Mouse (Mus musculus): ENCODE data around the gene Tlr8. TPM values are rescaled to one million over a fixed set of nuclear protein-coding genes. Genes with fewer than 3 reads are reported as not detected.
"Not testable (repeated sequence)": the region's sequence is repeated elsewhere in the genome, so short reads cannot be mapped to it uniquely, and the experiment has no call there.

The Tlr8 gene
- total RNA-seq (2021), result 1 to 10 TPM; 2.5 to 4.9 TPM
- long read RNA-seq, experiment 1, partial matches to known transcripts, result 0 of 1 reads
- long read RNA-seq, experiment 1, other reads (novel, unspliced or antisense), result 1 of 1 reads
- long read RNA-seq, experiment 2, partial matches to known transcripts, result 0 of 1 reads
- long read RNA-seq, experiment 2, other reads (novel, unspliced or antisense), result 1 of 1 reads

DNA sequence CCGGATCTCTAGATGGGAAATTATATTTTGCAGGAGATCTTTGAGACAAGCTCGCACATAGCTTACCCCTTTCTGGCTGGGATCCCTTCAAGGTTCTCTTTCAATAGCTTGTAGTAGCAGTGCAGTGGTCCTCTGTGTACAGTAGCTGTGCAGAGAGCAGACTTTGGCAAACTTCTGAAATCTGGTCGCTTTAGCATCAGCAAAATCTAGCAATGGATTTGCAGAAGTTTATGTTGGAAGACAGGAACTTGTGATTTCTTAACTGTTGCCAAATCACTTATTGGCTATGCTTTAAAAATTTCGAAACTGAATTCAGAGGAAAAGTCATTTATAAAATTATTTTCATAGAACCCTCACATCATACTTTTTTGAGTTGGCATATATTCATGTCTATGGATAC is at the start of gene Tlr8:
Tlr8 (minus strand) TSS at position 244 of the 400 bp plus-strand sequence.
- no peak for DNase-seq (ENCODE audit: low spot score in 2 of 2)

DNA sequence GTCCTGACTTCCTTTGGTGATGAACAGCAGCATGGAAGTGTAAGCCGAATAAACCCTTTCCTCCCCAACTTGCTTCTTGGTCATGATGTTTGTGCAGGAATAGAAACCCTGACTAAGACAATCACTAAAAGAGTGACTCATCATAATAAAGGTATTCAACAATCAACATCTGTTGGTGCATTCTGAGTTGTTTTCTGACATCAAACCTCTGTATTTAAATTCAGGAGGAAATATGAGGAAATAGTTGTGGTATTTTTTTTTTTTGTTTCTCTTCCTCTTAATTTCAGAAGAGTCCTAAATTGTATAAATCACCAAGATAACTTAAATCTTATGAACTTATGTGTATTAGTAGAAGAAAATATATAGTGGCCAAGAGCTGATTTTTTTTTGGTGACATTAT is 37.9 kb upstream of the Tlr8 start:
- DNase-seq (ENCODE audit: low spot score in 2 of 2), result not testable (repeated sequence)

DNA sequence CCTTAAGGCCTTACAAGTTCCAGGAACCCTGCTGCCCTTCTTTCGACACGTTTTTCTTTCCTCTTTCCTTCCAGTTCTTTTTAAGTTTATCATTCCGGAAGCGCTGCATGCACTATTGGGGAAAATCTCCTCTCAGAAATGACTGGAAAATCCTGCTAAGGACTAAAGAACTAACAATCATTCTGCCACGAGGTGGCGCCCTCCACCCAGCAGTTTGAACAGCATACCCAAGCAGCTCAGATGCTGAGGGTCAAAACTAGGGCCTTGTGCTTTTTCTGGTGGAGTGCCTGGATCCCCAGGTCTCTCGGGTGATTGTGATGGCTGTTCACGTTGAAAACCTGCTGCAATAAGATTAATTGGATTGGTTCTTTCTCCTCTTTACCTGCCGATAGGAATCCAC is 12.8 kb upstream of the Tlr8 start:
- peak; percentile 44 to 62 for DNase-seq (ENCODE audit: low spot score in 2 of 2)

DNA sequence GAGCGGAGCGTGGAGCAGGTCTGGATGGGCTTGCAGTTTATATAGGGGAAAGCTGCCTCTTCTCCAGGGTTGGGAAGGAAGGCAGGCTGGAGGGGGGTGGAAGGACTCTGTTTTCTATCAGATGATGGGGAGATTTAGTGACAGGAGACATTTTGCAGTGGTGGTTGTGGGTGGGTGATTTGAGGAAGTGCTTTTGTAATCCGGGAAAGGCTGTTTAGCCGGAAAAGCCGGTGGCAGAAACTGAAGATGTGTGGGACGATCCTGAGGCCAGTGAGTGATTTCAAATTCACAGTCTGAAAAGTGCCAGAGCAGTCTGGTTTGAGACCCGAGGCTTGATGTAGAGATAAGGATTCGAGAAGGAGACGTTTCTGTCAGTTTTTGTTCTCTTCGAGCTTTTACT is 12.4 kb upstream of the Tlr8 start:
- no peak for DNase-seq (ENCODE audit: low spot score in 2 of 2)

DNA sequence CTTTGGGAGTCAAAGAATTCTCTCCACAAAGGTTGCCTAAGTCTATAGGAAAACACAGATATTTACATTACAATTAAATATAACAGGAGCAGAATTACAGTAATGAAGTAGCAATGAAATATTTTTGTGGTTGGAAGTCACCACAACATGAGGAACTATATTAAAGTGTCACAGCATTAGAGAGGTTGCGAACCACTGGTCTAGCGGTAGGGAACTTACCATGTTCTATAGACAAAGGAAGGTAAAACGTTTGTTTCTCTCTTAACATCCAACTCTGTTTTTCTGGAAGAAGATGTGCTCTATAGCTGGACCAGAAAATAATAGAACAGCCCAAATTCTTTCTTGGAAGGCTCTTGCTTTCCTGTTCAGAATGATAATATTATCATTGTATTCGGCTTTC is 599 bp downstream of the Tlr8 start:
- DNase-seq (ENCODE audit: low spot score in 2 of 2), result no peak

DNA sequence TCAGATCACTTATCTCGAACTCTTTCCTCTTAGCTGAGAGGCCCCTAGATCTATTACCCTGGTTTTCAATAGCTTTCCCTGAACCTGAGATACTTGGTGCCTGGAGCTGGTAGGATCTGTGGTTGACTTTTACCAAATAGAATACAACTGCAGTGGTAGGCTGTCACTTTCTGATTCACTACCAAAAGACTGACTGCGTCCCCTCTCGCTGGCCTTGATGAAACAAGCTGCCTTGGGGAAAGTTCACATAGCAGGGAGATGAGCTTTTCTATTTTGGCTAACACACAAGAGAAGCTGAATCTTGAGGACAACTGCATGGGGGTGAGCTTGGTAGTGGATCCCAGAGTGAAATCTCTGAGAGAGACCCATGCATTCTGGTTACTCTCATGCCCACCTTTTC is 22.4 kb downstream of the Tlr8 start:
- no peak for DNase-seq (ENCODE audit: low spot score in 2 of 2)

DNA sequence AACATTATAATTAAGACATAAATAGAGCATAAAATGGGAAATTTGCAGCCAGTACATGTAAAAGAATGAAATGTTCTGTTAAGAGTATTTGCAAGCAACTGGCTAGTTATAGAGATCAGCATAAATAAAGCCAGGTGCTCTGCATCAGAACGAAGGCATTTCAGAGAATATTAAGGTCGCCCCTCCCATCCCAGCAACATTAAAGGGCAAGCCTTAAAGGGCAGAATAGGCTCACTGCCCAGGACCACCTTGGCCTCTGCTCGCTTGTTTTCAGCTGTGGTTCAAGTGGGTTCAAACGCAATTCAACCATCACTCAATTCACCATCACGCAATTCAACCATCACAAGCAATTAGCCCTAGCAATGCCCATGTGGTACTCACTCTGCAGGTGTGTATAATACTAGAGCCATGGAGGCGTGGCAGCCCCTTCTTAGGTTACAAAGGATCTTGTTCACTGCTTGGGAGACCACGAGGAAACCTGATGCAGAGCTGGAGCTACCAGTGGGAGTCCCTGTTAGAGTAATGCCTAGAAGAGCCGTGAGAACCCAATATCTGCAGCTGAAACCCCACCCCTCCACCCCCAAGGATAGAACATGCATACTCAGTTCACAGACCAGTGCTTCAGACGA is 24.7 kb downstream of the Tlr8 start:
- DNase-seq (ENCODE audit: low spot score in 2 of 2), result no peak

DNA sequence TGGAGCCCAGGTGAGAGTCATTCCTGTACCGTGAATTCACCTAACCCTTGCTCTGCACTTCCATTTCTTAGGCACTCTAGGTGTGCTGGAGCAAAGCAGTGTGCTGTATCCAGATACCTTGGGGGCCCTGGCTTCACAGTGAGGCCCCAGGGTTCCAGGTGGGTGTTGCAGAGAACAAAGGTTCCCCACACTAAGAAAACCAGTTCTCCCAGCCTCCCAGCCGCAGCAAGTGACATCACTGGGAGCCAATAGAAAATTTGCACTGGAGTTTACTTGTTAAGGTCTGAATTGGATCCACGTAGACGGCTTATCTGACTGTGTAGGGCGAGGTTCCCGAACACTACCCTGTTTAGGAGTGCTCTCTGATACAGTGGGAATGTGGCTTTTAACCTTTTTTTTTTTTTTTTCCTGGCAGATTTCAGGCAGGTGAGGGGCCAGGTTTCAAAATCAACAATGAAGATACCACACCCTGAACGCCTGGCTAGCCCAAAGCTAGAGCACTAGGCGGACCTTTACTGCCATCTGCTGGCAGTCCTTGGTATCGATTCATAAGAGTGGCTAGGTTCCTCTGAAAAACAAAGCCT is 30.9 kb downstream of the Tlr8 start:
- DNase-seq (ENCODE audit: low spot score in 2 of 2), result peak; percentile 62 to 78

DNA sequence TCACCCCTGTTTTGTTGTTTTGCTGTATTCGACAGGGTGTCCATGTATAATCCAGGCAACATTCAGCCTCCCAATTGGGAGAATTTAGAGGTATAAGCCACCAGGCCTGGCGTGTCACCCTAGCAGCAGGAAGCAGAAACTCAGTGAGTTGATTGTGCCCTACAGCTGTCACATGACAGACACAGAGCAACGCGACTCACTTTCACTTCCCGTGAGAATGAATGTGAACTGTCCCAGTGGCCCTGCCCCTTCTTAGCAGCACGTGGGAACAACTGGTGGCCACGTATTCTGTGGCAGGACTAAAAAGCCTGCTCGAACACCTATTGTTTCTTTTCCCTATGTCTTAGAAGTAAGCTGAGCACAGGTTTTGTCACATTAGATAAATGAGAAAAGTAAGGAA is 33.0 kb downstream of the Tlr8 start:
- DNase-seq (ENCODE audit: low spot score in 2 of 2), result no peak

DNA sequence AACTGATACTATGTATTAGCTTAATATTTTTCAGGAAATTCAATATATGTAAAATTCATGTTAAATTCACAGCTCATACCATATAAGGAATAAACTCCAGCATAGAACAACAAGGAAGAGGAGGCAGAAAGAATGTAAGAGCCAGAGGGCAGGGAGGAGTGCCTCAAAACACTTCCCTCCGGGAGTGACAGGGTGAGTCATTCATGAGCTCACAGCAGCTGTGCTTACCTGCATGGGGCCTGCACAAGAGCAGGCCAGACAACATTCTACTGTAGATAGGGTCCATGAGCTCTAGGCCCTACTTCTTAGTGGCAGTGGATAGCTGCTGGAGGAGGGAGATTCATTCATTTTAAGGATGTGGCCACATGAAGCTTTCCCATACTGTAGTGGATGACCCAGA is 34.3 kb downstream of the Tlr8 start:
- no peak for DNase-seq (ENCODE audit: low spot score in 2 of 2)

DNA sequence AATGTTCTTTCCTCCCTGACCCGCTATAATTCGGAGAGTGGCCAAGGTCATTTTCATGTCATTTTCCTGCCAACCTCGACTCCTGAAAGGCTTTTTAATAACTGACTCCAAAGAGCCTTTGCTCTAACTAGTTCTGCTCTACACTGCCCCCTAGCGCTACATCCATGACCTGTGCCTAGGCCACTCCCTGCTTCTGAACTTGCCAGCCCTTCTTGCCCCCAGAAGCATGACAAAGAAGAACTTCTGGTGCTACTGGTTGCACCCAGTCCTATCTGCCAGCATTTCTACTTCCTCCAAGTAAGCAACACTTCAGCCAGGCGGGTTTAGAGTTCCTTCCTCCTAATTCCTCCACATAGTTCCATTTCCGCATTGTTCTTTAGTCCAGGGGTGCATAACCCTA is 34.9 kb downstream of the Tlr8 start:
- DNase-seq (ENCODE audit: low spot score in 2 of 2), result peak; percentile 64 to 66

DNA sequence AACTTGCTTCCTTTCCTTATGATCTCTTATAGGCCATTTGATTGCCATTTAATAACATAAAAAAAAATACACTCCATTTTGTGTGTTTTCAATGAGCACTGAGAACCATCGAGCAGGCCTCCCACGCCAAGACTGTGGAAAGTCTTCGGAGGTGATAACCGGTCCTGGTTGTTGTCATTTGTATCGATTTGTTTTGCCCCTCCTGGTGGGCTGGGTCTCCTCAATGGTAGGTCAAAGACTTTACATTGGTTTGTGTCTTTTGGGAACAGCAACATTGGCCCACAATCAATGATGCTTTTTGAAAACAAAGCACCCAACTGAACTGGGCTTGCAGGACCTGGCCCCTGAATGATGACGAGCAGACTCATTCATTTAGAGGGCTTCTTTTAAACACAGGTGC is 36.4 kb downstream of the Tlr8 start:
- no peak for DNase-seq (ENCODE audit: low spot score in 2 of 2)

DNA sequence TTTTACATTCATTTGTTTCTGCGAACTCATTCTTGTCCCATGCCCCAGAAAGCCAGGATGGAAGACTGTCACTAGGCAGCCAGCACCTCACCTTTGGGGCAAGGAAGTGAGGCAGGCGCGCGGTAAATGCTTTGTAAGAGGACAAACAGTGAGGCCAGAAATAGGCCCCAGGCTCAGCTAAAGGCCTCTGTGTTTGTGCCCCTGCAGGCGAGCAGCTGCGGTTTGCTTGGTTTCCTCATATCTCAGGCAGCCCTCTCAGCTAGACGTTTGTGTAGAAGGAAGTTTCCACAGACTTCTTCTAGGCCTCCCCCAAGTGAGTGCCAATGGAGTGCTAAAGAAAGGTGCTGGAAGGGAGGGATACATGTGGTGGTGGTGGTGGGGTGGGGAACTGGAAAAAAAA is 37.0 kb downstream of the Tlr8 start:
- DNase-seq (ENCODE audit: low spot score in 2 of 2), result no peak

DNA sequence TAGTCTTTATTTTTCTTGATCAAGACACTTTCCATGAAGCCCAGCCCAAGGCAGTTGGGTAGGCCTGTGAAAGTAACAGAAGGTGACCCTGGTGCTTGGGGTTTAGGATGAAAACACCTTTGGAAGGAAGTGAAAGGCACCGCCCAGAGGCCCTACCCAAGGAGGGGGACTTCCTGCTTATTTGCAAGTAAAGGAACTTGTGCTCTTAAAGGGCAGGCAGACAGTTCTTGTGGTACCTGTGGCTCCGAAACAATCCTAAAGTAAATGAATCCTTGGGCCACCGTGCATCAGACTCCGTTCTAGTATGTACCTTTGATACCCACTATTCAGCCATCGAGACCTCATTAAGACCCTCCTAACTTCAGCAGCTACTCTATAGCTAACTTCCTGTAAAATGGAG is 37.6 kb downstream of the Tlr8 start:
- no peak for DNase-seq (ENCODE audit: low spot score in 2 of 2)

DNA sequence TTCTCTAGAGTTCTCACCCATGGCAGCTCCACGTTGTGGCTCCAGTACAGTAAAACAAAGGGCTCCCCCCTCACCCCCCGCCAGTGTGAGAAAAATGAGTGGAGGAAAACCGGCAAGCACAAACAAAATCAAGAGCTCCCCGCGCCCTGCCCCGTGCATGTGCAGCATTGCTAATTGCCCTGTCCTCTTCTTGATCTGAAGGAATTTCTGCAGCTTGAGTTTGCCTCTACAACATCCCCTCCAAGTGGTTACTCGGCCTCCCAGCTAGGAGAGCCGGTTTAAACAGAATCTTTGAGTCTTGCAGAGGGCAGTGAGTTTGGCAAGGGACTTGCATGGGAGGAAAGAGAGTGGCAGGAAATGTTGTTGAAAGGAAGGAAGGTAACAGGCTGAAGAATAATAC is 51.4 kb downstream of the Tlr8 start:
- no peak for DNase-seq (ENCODE audit: low spot score in 2 of 2)

DNA sequence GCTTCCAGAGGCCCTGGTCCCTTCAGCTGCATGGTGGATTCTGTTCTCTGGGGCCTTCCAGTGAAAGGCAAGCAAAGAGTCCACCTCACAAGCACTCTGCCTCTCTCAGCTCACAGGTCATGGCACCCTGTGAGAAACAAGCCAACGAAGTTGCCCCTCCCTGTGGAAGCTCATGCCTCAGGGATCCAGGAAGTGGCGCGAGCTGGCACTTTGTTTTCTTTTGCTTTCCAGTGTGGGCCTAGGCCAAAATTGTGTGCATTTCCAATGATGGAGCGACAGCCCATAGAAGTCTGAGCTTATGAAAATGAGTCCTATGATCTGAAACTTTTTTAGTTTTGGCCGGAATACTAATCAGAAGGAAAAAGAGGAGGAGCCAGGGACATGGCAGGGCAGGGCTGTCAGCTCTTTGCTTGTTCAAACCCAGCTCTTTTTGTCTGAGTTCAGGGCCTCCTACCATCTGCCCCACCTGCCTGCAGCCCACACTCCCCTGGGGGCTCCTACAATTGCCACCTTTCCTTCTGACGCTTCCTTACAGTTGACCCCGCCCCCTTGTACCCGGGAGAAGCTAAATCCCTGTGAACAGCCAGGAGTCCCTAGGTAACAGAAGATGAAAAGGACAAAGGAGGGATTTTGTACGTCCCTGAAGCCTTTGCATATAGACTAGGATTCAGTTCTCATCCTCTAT is 52.1 kb downstream of the Tlr8 start:
- no peak for DNase-seq (ENCODE audit: low spot score in 2 of 2)

DNA sequence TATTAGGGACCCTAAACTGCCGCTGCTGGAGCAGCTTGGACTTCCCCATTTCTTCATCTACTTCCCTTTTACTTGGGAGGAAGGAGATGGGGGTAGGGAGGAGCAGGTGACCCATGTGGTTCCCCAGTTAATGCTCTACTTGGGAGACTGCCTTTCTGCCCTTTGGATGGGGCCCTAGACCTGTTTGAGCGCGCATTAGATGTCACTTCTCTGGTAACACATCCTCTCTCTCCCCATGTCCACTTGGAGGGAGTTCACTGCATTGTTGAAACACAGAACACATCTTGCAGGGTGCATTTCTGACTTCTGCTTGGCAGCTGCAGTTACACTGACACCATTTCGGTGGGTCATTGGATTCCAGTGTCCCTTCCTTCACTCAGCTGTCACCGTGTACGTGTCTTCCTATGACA is 53.8 kb downstream of the Tlr8 start:
- no peak for DNase-seq (ENCODE audit: low spot score in 2 of 2)

DNA sequence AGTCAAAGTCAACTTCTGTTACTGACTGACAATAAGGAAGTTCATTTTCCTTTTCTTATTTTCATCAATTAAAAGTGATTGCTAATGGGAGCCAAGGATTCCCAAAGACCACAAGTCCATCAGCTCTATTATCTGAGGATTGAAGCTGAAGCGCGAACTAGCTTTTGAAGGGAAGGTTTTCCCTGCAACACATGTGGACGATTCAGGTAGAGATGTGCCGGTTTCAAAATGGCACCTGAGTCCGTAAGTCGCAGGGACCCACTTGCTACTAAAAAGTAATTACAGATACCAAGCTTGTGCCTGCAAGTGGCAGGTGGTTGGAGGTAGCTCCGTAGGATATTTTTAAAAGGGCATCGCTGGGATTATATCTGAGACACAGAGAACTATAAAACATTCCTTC is 54.3 kb downstream of the Tlr8 start:
- no peak for DNase-seq (ENCODE audit: low spot score in 2 of 2)

DNA sequence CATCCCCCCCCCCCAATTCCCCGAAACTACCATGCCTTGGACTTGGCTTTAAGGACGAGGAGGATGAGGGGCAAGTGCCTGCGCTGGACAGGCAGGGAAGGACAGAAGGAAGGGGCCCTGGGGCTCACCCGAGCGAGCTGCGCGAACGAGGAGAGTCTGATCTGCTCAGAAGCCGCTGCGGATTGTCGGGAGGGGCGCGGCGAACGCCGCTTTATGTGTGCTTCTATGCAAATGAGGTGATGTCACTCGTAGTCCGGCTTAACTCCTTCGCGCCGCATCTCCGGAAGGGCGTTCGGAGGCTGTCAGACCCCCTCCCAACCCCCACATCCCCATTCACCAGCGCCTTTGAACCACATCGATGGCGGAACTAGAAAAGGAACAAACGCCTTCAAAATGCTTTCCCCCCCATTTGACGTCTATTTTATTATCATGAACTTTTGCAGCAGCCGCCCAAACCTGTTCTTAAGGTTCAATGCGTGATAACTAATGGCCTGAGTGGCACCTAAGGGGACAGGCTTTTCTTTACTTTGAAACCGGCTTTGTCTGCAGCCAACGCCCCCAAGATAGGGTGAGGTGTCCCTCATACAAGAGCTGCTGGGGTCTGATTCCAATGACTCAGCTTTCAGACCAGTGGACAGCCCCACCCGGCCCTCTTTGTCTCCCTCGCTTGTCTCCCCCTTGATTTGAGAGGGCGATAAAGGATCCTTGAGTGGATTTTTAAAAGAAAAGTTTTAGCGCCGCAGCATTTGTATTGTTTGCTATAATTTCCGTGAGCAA is 55.0 kb downstream of the Tlr8 start, which contains the start of gene Tmsb4x:
Tmsb4x (minus strand) TSS at position 338 of the 777 bp plus-strand sequence.
- peak; percentile 75 to 82 for DNase-seq (ENCODE audit: low spot score in 2 of 2)

DNA sequence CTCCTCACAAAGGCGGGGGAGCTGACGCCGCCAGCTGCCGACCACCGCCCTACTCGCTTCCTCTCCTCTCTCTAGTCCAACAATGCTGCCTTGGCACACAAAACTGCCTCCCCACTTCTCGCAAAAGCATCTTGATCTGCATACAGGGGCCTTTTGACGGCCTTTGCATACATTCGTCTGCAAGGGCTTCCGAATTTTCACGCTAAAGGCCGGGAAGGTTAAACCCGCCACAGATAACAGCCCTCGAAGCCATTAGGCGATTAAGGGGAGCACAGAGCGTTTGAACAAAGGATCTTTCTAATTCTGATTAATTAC is 55.7 kb downstream of the Tlr8 start:
- peak in 1 of 2 experiments; percentile 32 for DNase-seq (ENCODE audit: low spot score in 2 of 2)

DNA sequence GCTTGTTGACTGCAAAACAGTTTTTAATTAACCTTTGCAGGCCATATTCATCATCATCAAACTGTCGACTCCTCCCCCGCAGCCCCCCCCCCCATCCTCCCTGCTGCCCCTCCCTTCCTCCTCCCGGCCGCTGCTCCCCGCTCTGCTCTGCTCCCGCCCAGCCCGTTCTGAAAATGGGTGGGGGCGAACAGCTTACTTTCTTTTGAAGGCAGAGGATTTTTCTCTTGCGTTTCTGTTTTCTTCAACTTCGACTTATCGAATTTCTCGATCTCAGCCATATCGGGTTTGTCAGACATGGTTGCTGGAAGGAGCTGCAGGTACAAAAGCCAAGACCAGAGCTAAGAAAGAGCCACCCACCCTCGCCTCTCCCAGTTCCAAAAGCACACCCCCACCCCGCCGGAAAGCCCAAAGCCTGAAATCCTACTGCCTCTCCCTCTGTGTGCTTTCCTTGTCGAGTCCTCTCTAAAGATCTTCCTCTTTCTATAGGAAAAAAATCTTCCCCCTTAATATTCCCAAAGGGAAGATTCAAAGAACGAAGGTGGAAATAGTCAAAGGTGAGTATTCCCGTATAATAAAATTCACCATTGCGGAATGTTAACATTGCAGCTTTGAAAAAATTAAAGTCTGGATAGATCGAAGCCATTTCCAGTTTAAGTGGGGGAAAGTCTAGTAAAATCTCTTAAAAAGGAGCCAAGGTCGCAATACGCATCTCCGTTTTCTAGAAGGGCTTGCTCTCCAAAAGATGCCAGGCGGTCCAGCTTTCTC is 56.2 kb downstream of the Tlr8 start:
- DNase-seq (ENCODE audit: low spot score in 2 of 2), result no peak

Measured in adrenal gland, adult 18-20 months (tissue).